Mouse (Mus musculus) E14TG2a.4 (cell line): ENCODE measurements around the gene Kif26a.

ENCODE experiments used
- CTCF ChIP-seq: conservative IDR thresholded peaks from 2 replicates; pipeline ENCODE4 v1.5.1; 2014; ENCODE audit warnings: low read length
- NANOG ChIP-seq: IDR thresholded peaks from 2 replicates; pipeline ENCODE4 v1.6.1; 2014; ENCODE audit warnings: borderline replicate concordance, low read length, mixed read lengths

GRCm38 (mm10) chr12:112179687-112180086 lies 33.7 kb downstream of the Kif26a start:
- TF ChIP-seq CTCF (no peak), NANOG (no peak)
